Mouse (Mus musculus): ENCODE measurements around the gene Hprt. TPM values are rescaled to one million over a fixed set of nuclear protein-coding genes. Genes with fewer than 3 reads are reported as not detected.

Hprt gene
- polyA plus RNA-seq, 1 experiment, result 39.6 TPM

- TF ChIP-seq POLR2A (IDR thresholded peaks at IDR 0.05; ENCODE audit: borderline replicate concordance, extremely low read depth, insufficient read depth, insufficient read length, poor library complexity, severe bottlenecking), result no peak
Measured at GRCm38 (mm10) chrX:53046911-53047310, 59.0 kb downstream of the Hprt start.

GRCm38 (mm10) chrX:53049196-53049595 lies 61.3 kb downstream of the Hprt start:
- no peak for DNase-seq (ENCODE audit: low read depth)
- TF ChIP-seq CTCF (IDR thresholded peaks at IDR 0.05; ENCODE audit: borderline replicate concordance, extremely low read depth, insufficient read depth, insufficient read length) (no peak), POLR2A (IDR thresholded peaks at IDR 0.05; ENCODE audit: borderline replicate concordance, extremely low read depth, insufficient read depth, insufficient read length, poor library complexity, severe bottlenecking) (no peak)

More at GRCm38 (mm10) chrX:53046911-53047310, 59.0 kb downstream of the Hprt start:
- no peak for DNase-seq (ENCODE audit: low read depth)

GRCm38 (mm10) chrX:53050353-53050752 lies 62.4 kb downstream of the Hprt start:
- no peak for TF ChIP-seq CTCF (IDR thresholded peaks at IDR 0.05; ENCODE audit: borderline replicate concordance, extremely low read depth, insufficient read depth, insufficient read length)
- TF ChIP-seq POLR2A (IDR thresholded peaks at IDR 0.05; ENCODE audit: borderline replicate concordance, extremely low read depth, insufficient read depth, insufficient read length, poor library complexity, severe bottlenecking), result no peak
- peak; percentile 32 for DNase-seq (ENCODE audit: low read depth)

GRCm38 (mm10) chrX:53052652-53053500 lies 64.9 kb downstream of the Hprt start:
- TF ChIP-seq CTCF (IDR thresholded peaks at IDR 0.05; ENCODE audit: borderline replicate concordance, extremely low read depth, insufficient read depth, insufficient read length), result no peak
- TF ChIP-seq POLR2A (IDR thresholded peaks at IDR 0.05; ENCODE audit: borderline replicate concordance, extremely low read depth, insufficient read depth, insufficient read length, poor library complexity, severe bottlenecking), result no peak
- peak; percentile 61 for DNase-seq (ENCODE audit: low read depth)

GRCm38 (mm10) chrX:53053885-53054284 lies 65.9 kb downstream of the Hprt start:
- no peak for DNase-seq (ENCODE audit: low read depth)

GRCm38 (mm10) chrX:53055771-53056170 lies 67.8 kb downstream of the Hprt start:
- DNase-seq (ENCODE audit: low read depth), result peak; percentile 6
- TF ChIP-seq CTCF (IDR thresholded peaks at IDR 0.05; ENCODE audit: borderline replicate concordance, extremely low read depth, insufficient read depth, insufficient read length) (no peak), POLR2A (IDR thresholded peaks at IDR 0.05; ENCODE audit: borderline replicate concordance, extremely low read depth, insufficient read depth, insufficient read length, poor library complexity, severe bottlenecking) (no peak)

More at GRCm38 (mm10) chrX:53053885-53054284, 65.9 kb downstream of the Hprt start:
- no peak for TF ChIP-seq POLR2A (IDR thresholded peaks at IDR 0.05; ENCODE audit: borderline replicate concordance, extremely low read depth, insufficient read depth, insufficient read length, poor library complexity, severe bottlenecking)
- TF ChIP-seq CTCF (IDR thresholded peaks at IDR 0.05; ENCODE audit: borderline replicate concordance, extremely low read depth, insufficient read depth, insufficient read length), result no peak

- peak; percentile 69 for DNase-seq (ENCODE audit: low read depth)
- no peak for TF ChIP-seq POLR2A (IDR thresholded peaks at IDR 0.05; ENCODE audit: borderline replicate concordance, extremely low read depth, insufficient read depth, insufficient read length, poor library complexity, severe bottlenecking)
- TF ChIP-seq CTCF (IDR thresholded peaks at IDR 0.05; ENCODE audit: borderline replicate concordance, extremely low read depth, insufficient read depth, insufficient read length), result no peak
Measured at GRCm38 (mm10) chrX:53056627-53057026, 68.7 kb downstream of the Hprt start.

GRCm38 (mm10) chrX:53057054-53057759 lies 69.3 kb downstream of the Hprt start:
- TF ChIP-seq CTCF (IDR thresholded peaks at IDR 0.05; ENCODE audit: borderline replicate concordance, extremely low read depth, insufficient read depth, insufficient read length) (no peak), POLR2A (IDR thresholded peaks at IDR 0.05; ENCODE audit: borderline replicate concordance, extremely low read depth, insufficient read depth, insufficient read length, poor library complexity, severe bottlenecking) (0 out of 2 replicates have a peak, but pooled peaks have one; percentile 32)
- DNase-seq (ENCODE audit: low read depth), result peak; percentile 88

- TF ChIP-seq POLR2A (IDR thresholded peaks at IDR 0.05; ENCODE audit: borderline replicate concordance, extremely low read depth, insufficient read depth, insufficient read length, poor library complexity, severe bottlenecking), result no peak
- no peak for TF ChIP-seq CTCF (IDR thresholded peaks at IDR 0.05; ENCODE audit: borderline replicate concordance, extremely low read depth, insufficient read depth, insufficient read length)
- no peak for DNase-seq (ENCODE audit: low read depth)
Measured at GRCm38 (mm10) chrX:53057760-53058090, 69.8 kb downstream of the Hprt start.

GRCm38 (mm10) chrX:53058459-53059280 lies 70.7 kb downstream of the Hprt start:
- DNase-seq (ENCODE audit: low read depth), result peak; percentile 43
- no peak for TF ChIP-seq POLR2A (IDR thresholded peaks at IDR 0.05; ENCODE audit: borderline replicate concordance, extremely low read depth, insufficient read depth, insufficient read length, poor library complexity, severe bottlenecking)

- peak; percentile 49 for DNase-seq (ENCODE audit: low read depth)
- no peak for TF ChIP-seq CTCF (IDR thresholded peaks at IDR 0.05; ENCODE audit: borderline replicate concordance, extremely low read depth, insufficient read depth, insufficient read length)
- TF ChIP-seq POLR2A (IDR thresholded peaks at IDR 0.05; ENCODE audit: borderline replicate concordance, extremely low read depth, insufficient read depth, insufficient read length, poor library complexity, severe bottlenecking), result no peak
Measured at GRCm38 (mm10) chrX:53059426-53060007, 71.6 kb downstream of the Hprt start.

All from brain, embryonic 14.5 days (tissue).